Mouse (Mus musculus) hindbrain, embryonic 11.5 days (tissue): Measurements from ENCODE around the gene Aff1. TPM values are rescaled to one million over a fixed set of nuclear protein-coding genes. Genes with fewer than 3 reads are reported as not detected.

ENCODE experiments used
- ATAC-seq: fragments of 200-750 bp; cut with Nextera tagmentation; 2 replicates; pipeline ENCODE4 v1.8.0; 2017; ENCODE audit warnings: mild to moderate bottlenecking, moderate TSS enrichment, moderate library complexity; ENCODE audit not compliant: low FRiP score
- DNase-seq: peaks from one replicate; pipeline ENCODE4 v3.0.0-alpha.2; 2015; ENCODE audit warnings: low spot score
- H3K27ac ChIP-seq: fragments of 300-500 bp; sonication (generic); 2 replicates; pipeline ENCODE4 v1.5.1; 2014; ENCODE audit warnings: mild to moderate bottlenecking, low read depth, low read length
- H3K27me3 ChIP-seq: fragments of 300-500 bp; sonication (generic); 2 replicates; pipeline ENCODE4 v1.6.1; 2014; ENCODE audit warnings: mild to moderate bottlenecking, low read length, moderate library complexity, mixed read lengths; ENCODE audit not compliant: control insufficient read depth, insufficient read depth
- H3K36me3 ChIP-seq: fragments of 300-500 bp; sonication (generic); 2 replicates; pipeline ENCODE4 v1.6.1; 2014; ENCODE audit warnings: mild to moderate bottlenecking, low read length, moderate library complexity, mixed read lengths; ENCODE audit not compliant: control insufficient read depth, insufficient read depth
- H3K4me1 ChIP-seq: fragments of 300-500 bp; sonication (generic); replicated peaks from 2 replicates; pipeline ENCODE4 v1.6.1; 2014; ENCODE audit warnings: low read length, mixed read lengths; ENCODE audit not compliant: control insufficient read depth, insufficient read depth
- H3K4me2 ChIP-seq: fragments of 300-500 bp; sonication (generic); replicated peaks from 2 replicates; pipeline ENCODE4 v1.6.1; 2014; ENCODE audit warnings: mild to moderate bottlenecking, low read depth, low read length
- H3K4me3 ChIP-seq: fragments of 300-500 bp; sonication (generic); 2 replicates; pipeline ENCODE4 v1.5.1; 2014; ENCODE audit warnings: low read depth, low read length
- H3K9ac ChIP-seq: fragments of 300-500 bp; sonication (generic); 2 replicates; pipeline ENCODE4 v1.6.1; 2014; ENCODE audit warnings: low read depth, low read length
- H3K9me3 ChIP-seq: fragments of 300-500 bp; sonication (generic); 2 replicates; pipeline ENCODE4 v1.6.1; 2016; ENCODE audit warnings: low read length; ENCODE audit not compliant: control insufficient read depth
- WGBS: fragments of 180-500 bp; shearing (Covaris S2); extraction: QIAGEN DNeasy Blood & Tissue Kit; methylation state at CpG from one replicate; pipeline ENCODE4 v1.1.7; 2014; 5-methylcytosine and 5-hydroxymethylcytosine counted together
- polyA plus RNA-seq: library from polyadenylated mRNA; unstranded; fragments of >200 nt; fragmentation: Nextera tagmentation; extraction: Ambion mirVana; gene quantifications from 2 replicates; pipeline ENCODE4 v1.2.1, GENCODE M21; 2014

Aff1 gene
- polyA plus RNA-seq, 1 experiment from 2014 or later, result 7.0 TPM

- WGBS, result 15% methylated on average over 6 of the region's 6 CpGs
- ATAC-seq (no peak), DNase-seq (no peak)
- Histone ChIP-seq H3K27ac (peak overlapping the region; percentile 20; the same call in 1 of the 2 replicates), H3K9me3 (no peaks in the 10 kb centered on the region), H3K9ac (no peak overlapping the region), H3K4me1 (peaks cover 8% of the 10 kb centered on the region), H3K36me3 (no peaks in the 10 kb centered on the region), H3K4me3 (no peak overlapping the region), H3K27me3 (no peaks in the 10 kb centered on the region), H3K4me2 (no peak overlapping the region)
Observed at GRCm38 (mm10) chr5:103771380-103771779, 79.2 kb downstream of the Aff1 start.

GRCm38 (mm10) chr5:103772252-103772651, 80.1 kb downstream of the Aff1 start:
- H3K4me2 ChIP-seq, result peak overlapping the region; percentile 13; the same call in 1 of the 2 replicates
- H3K27me3 ChIP-seq, result no peaks in the 10 kb centered on the region
- H3K9ac ChIP-seq, result peak overlapping the region; percentile 13; the same call in 1 of the 2 replicates
- H3K27ac ChIP-seq, result peak overlapping the region; percentile 63
- ATAC-seq, result no peak
- H3K4me3 ChIP-seq, result no peak overlapping the region
- no peak for DNase-seq
- H3K36me3 ChIP-seq, result no peaks in the 10 kb centered on the region
- peaks cover 8% of the 10 kb centered on the region for H3K4me1 ChIP-seq
- WGBS, result 12% methylated on average over 4 of the region's 4 CpGs
- H3K9me3 ChIP-seq, result no peaks in the 10 kb centered on the region

DNA sequence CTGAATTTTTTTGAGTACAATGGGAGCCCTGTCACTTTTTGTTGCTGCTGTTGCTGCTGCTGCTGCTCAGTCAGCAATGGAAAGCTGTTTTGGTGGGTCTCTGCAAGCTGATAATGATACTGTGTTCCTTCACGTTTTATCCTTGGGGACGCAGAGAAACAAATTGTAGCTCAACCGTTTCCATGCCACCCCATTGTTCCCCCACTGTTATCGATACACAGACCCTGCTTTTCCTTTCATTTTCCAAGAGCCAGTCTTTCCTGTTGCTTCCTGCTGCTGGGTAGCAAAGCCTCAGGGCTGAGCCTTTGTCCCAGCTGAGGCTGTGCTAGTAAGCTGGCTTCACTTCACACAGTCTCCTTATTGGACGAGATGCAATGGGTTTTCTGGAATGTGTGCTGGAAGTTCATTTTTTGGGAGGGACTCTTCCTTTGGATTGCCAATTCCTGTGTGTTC, 81.0 kb downstream of the Aff1 start:
- Histone ChIP-seq H3K9me3 (no peaks in the 10 kb centered on the region), H3K9ac (peak overlapping the region; percentile 7; the same call in 1 of the 2 replicates), H3K27me3 (no peaks in the 10 kb centered on the region), H3K4me2 (peak overlapping the region; percentile 22), H3K4me1 (peaks cover 10% of the 10 kb centered on the region), H3K4me3 (no peak overlapping the region), H3K27ac (peak overlapping the region; percentile 63), H3K36me3 (no peaks in the 10 kb centered on the region)
- peak; percentile 70; the same call in 1 of the 2 replicates for ATAC-seq
- DNase-seq, result peak; percentile 65
- WGBS, result under 1% methylated on average over 5 of the region's 5 CpGs

DNA sequence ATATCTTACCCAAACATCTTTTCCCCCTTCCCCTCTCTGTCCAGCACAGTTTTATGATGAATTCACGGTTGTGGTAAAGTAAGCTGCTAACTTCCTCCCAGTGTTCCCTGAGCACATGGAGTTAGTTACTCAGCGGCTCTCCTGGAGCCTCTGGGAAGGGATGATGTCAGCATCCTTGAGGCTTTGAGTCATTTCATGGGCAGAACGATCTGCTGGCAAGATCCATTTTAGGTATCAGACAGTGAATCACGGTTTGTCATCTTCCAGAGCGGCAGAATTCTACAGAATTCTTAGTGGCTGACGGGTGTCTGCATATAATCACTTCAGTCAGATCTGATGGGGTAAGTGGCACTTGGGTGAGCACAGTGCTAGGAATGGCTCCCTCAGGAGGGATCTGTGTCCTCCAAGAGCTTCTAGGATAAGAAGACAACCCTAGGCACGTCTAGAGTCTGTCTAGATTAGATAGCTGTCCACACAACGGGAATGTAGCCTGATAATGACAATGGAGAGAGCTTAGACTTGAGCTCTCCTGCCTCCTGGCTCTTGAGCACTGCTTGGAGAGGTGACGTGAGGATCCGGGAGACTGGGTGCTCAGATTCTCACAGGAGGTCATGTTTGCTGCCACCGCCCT, 82.6 kb downstream of the Aff1 start:
- DNase-seq (no peak), ATAC-seq (no peak)
- H3K4me1 ChIP-seq, result peaks cover 19% of the 10 kb centered on the region
- 73% methylated on average over 11 of the region's 11 CpGs for WGBS
- H3K27ac ChIP-seq, result no peak overlapping the region
- H3K9ac ChIP-seq, result no peak overlapping the region
- H3K36me3 ChIP-seq, result no peaks in the 10 kb centered on the region
- no peaks in the 10 kb centered on the region for H3K27me3 ChIP-seq
- no peaks in the 10 kb centered on the region for H3K9me3 ChIP-seq
- H3K4me2 ChIP-seq, result no peak overlapping the region
- H3K4me3 ChIP-seq, result no peak overlapping the region

GRCm38 (mm10) chr5:103775429-103775828, 83.3 kb downstream of the Aff1 start:
- DNase-seq, result no peak
- H3K36me3 ChIP-seq, result no peaks in the 10 kb centered on the region
- no peak overlapping the region for H3K27ac ChIP-seq
- no peak overlapping the region for H3K4me2 ChIP-seq
- H3K27me3 ChIP-seq, result no peaks in the 10 kb centered on the region
- 87% methylated on average over 13 of the region's 13 CpGs for WGBS
- no peak for ATAC-seq
- no peak overlapping the region for H3K9ac ChIP-seq
- no peak overlapping the region for H3K4me3 ChIP-seq
- peaks cover 19% of the 10 kb centered on the region for H3K4me1 ChIP-seq
- H3K9me3 ChIP-seq, result no peaks in the 10 kb centered on the region

DNA sequence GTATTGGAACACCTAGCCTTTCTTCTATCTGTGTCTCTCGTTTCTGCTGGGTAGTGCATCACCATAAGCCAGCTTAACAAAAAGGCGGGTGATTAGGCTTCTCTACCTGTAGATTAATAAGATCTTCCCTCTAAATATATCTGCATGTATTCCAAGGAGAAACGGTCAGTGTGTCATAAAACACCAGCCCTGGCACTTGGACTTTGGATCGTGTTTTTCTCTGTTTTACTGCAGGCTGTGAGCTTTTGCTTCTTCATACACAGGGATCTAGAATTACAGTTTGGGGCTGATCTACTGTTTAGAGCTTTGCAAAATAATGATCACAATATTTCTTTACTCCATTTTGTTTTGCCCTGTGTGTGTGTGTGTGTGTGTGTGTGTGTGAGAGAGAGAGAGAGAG, 84.7 kb downstream of the Aff1 start:
- H3K36me3 ChIP-seq, result no peaks in the 10 kb centered on the region
- WGBS, result 72% methylated on average over 4 of the region's 4 CpGs
- no peak overlapping the region for H3K4me3 ChIP-seq
- no peak for ATAC-seq
- no peak for DNase-seq
- H3K9me3 ChIP-seq, result no peaks in the 10 kb centered on the region
- no peaks in the 10 kb centered on the region for H3K27me3 ChIP-seq
- H3K4me2 ChIP-seq, result no peak overlapping the region
- H3K4me1 ChIP-seq, result peaks cover 17% of the 10 kb centered on the region
- H3K9ac ChIP-seq, result no peak overlapping the region
- no peak overlapping the region for H3K27ac ChIP-seq

DNA sequence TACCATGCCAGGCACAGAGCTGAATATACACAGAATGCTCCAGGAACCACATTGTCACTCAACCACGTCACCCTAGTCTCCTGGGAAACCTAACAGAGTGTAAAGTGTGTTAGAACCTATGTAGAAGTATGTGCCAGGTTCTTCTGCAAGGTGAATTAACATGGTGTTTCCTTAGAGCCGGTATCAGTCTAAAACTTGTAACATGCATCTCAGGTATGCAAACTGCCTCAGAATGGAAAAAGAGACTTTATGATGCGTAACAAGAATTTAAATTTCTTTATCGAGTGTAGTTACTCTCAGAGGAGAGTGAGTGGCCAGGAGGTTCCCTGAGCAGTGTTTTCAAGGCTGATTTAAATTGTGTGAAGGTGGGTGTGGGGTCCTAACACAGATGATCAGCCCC, 85.3 kb downstream of the Aff1 start:
- Histone ChIP-seq H3K9me3 (no peaks in the 10 kb centered on the region), H3K4me2 (0 out of 2 replicates have a peak overlapping the region, but pooled peaks have one; percentile 49), H3K27ac (peak overlapping the region; percentile 83), H3K4me1 (peaks cover 14% of the 10 kb centered on the region; the same call in 1 of the 2 replicates), H3K36me3 (no peaks in the 10 kb centered on the region), H3K9ac (no peak overlapping the region), H3K27me3 (no peaks in the 10 kb centered on the region), H3K4me3 (no peak overlapping the region)
- DNase-seq (no peak), ATAC-seq (no peak)
- 46% methylated on average over 4 of the region's 4 CpGs for WGBS

DNA sequence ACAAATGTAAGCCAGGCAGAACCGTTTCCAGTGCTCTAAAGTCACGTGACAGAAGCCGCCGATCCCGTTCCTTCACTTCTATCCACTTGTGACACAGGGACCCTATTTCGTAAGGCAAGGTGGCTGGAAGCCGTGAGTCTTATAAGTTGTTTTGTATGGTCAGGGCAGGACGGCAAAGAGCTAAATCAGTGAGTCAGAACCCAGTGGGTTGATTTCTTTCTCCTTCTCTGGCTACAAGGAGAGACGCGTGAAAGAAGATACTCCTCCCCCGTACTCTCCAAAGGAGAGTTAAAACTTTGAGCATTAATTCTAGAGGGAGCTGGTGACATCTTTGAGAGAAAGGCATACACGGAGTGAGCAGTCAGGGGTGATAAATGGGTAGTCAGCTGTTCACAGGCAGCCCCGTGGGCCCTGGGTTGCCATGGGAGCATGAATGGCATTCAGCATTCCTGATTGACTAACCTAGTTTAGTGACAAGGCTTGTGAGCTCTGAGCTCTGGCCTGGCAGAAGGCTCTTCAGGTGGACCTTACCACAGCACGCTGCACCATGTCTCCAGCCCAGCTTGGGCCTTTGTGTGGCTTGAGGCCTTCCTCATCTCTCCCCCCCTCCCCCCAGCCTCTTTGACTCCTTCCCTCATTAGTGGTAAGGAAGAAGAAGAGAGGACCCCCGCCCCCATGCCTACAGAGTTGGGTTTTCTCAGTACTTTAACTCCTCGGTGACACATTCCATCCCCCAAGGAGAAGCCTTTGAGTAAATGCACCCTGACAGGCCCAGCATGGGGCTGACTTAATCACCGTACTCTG, 86.3 kb downstream of the Aff1 start:
- under 1% methylated on average over 17 of the region's 17 CpGs for whole genome bisulfite sequencing

More for the DNA sequence above, 86.3 kb downstream of the Aff1 start:
- DNase-seq, result peak; percentile 88
- peak overlapping the region; percentile 17; the same call in 1 of the 2 replicates for H3K9ac ChIP-seq
- ATAC-seq, result peak; percentile 94
- peaks cover 12% of the 10 kb centered on the region; the same call in 1 of the 2 replicates for H3K4me1 ChIP-seq
- H3K4me2 ChIP-seq, result peak overlapping the region; percentile 49
- peak overlapping the region; percentile 83 for H3K27ac ChIP-seq
- no peaks in the 10 kb centered on the region for H3K27me3 ChIP-seq
- no peaks in the 10 kb centered on the region for H3K9me3 ChIP-seq
- H3K4me3 ChIP-seq, result peak overlapping the region; percentile 15; the same call in 1 of the 2 replicates
- H3K36me3 ChIP-seq, result no peaks in the 10 kb centered on the region
